ENCODE assay signal across 8 mouse cellular contexts in the genomic region with DNA sequence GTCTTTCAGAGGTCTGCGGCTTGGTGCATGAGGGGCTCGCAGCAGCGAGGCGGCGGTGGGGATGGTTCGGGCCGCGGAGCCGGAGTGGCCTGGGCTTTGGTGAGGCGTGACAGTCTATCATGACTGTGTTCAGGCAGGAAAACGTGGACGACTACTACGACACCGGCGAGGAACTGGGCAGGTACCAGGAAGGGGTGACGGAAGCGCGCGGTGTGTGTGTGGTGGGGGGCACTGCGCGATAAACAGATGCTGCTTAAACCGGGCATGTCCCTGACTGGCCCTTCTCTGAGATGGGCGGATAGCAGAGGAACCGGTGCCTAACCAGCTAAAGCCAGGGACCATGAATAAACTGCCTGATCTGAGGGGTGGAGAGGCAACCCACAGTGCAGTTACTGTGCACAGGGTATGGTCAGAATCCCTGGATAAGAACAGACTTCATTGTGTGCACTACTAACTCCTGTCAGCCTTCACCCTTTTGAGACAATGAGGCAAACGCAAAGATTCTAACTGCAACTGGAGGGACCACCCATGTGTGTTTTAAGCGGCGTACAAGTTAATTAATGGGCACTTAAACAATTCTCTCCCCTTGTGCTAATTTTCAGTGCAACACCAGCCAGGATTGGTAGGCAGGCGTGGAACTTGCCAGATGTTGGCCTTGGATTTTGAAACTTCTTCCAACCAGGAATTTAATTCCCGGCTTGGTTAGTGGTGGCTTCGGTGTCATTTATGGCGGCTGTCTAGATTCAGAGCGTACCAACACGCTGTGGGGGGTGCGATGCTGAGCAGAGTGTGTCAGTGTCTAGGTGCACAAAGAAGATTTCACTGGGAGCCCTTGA. TPM values are rescaled to one million over a fixed set of nuclear protein-coding genes. Genes with fewer than 3 reads are reported as not detected.
DNase-seq lines count a peak whose midpoint lies in the region; ATAC-seq and TF ChIP-seq lines count a peak whose summit lies in the region.

No protein-coding gene starts in this region.

- H3K4me3 ChIP-seq in forebrain, embryonic 16.5 days (replicated peaks; ENCODE audit: low read length): peak overlapping the region; percentile 64
- H3K4me3 ChIP-seq in hindbrain, embryonic 16.5 days (ENCODE audit: low read length): peak overlapping the region; percentile 92
- H3K4me3 ChIP-seq in limb, embryonic 14.5 days (replicated peaks; ENCODE audit: low read length): peak overlapping the region; percentile 84
- peak overlapping the region; percentile 90 for H3K4me3 ChIP-seq in midbrain, embryonic 13.5 days (replicated peaks)
- peak overlapping the region; percentile 70 for H3K4me3 ChIP-seq in thymus, adult 2 months (ENCODE audit: control insufficient read depth, insufficient read depth, low read length)

- H3K9ac ChIP-seq in forebrain, embryonic 16.5 days (replicated peaks; ENCODE audit: low read depth, low read length): peak overlapping the region; percentile 98
- peak overlapping the region; percentile 96 for H3K9ac ChIP-seq in hindbrain, embryonic 16.5 days (ENCODE audit: low read depth, low read length)
- H3K9ac ChIP-seq in limb, embryonic 14.5 days (ENCODE audit: low read depth, low read length, severe bottlenecking): peak overlapping the region; percentile 89
- H3K9ac ChIP-seq in midbrain, embryonic 13.5 days (replicated peaks): peak overlapping the region; percentile 95

- peak; percentile 36 for DNase-seq in kidney, adult 11 months
- no peak for DNase-seq in kidney, adult 8-10 months
- DNase-seq in brain, embryonic 14.5 days (ENCODE audit: low read depth): peak; percentile 77
- peak; percentile 34 for DNase-seq in limb, embryonic 14.5 days (ENCODE audit: low spot score)
- peak; percentile 55 for DNase-seq in thymus, adult 2 months

- ATAC-seq in forebrain, embryonic 16.5 days: peak; percentile 43
- peak; percentile 71 for ATAC-seq in hindbrain, embryonic 16.5 days
- peak; percentile 23 for ATAC-seq in limb, embryonic 14.5 days (ENCODE audit: low FRiP score, low read depth)
- peak; percentile 72 for ATAC-seq in midbrain, embryonic 13.5 days

- peak overlapping the region; percentile 72 for H3K4me2 ChIP-seq in forebrain, embryonic 16.5 days (ENCODE audit: low read length)
- peak overlapping the region; percentile 67 for H3K4me2 ChIP-seq in hindbrain, embryonic 16.5 days (ENCODE audit: low read length)
- peak overlapping the region; percentile 80 for H3K4me2 ChIP-seq in limb, embryonic 14.5 days (replicated peaks; ENCODE audit: low read depth, low read length, severe bottlenecking)
- peak overlapping the region; percentile 70 for H3K4me2 ChIP-seq in midbrain, embryonic 13.5 days (replicated peaks)

- peak overlapping the region; percentile 96 for H3K27ac ChIP-seq in forebrain, embryonic 16.5 days (ENCODE audit: low read length)
- H3K27ac ChIP-seq in hindbrain, embryonic 16.5 days (ENCODE audit: low read depth, low read length): peak overlapping the region; percentile 97
- peak overlapping the region; percentile 63 for H3K27ac ChIP-seq in limb, embryonic 14.5 days (replicated peaks; ENCODE audit: low read depth, low read length)
- H3K27ac ChIP-seq in midbrain, embryonic 13.5 days: peak overlapping the region; percentile 96
- peak overlapping the region; percentile 60 for H3K27ac ChIP-seq in thymus, adult 2 months (ENCODE audit: control insufficient read depth, insufficient read depth, low read length)

- 2% methylated on average over 34 of the region's 34 CpGs for WGBS in forebrain, embryonic 16.5 days
- WGBS in hindbrain, embryonic 16.5 days: 2% methylated on average over 34 of the region's 34 CpGs
- 8% methylated on average over 34 of the region's 34 CpGs for WGBS in limb, embryonic 14.5 days
- 5% methylated on average over 34 of the region's 34 CpGs for WGBS in midbrain, embryonic 13.5 days
- 24% methylated on average over 34 of the region's 34 CpGs for WGBS in thymus, adult 2 months

- H3K4me1 ChIP-seq in forebrain, embryonic 16.5 days (replicated peaks; ENCODE audit: control insufficient read depth, insufficient read depth, low read length): peaks cover 19% of the 10 kb centered on the region
- peaks cover 11% of the 10 kb centered on the region for H3K4me1 ChIP-seq in hindbrain, embryonic 16.5 days (ENCODE audit: control insufficient read depth, insufficient read depth, low read depth, low read length)
- peaks cover 10% of the 10 kb centered on the region for H3K4me1 ChIP-seq in limb, embryonic 14.5 days (ENCODE audit: control insufficient read depth, insufficient read depth, low read length)
- H3K4me1 ChIP-seq in midbrain, embryonic 13.5 days (replicated peaks): peaks cover 39% of the 10 kb centered on the region
- peaks cover 20% of the 10 kb centered on the region for H3K4me1 ChIP-seq in thymus, adult 2 months (replicated peaks; ENCODE audit: control insufficient read depth, insufficient read depth, low read length)

- H3K9me3 ChIP-seq in forebrain, embryonic 16.5 days (ENCODE audit: control insufficient read depth, low read length): no peaks in the 10 kb centered on the region
- no peaks in the 10 kb centered on the region for H3K9me3 ChIP-seq in hindbrain, embryonic 16.5 days (ENCODE audit: control insufficient read depth, low read length)
- no peaks in the 10 kb centered on the region for H3K9me3 ChIP-seq in limb, embryonic 14.5 days (ENCODE audit: control insufficient read depth, low read length)
- H3K9me3 ChIP-seq in midbrain, embryonic 13.5 days: no peaks in the 10 kb centered on the region

- no peaks in the 10 kb centered on the region for H3K36me3 ChIP-seq in forebrain, embryonic 16.5 days (ENCODE audit: control insufficient read depth, insufficient read depth)
- 0 out of 2 replicates have a peak, but pooled peaks cover 2% of the 10 kb centered on the region for H3K36me3 ChIP-seq in hindbrain, embryonic 16.5 days (ENCODE audit: control insufficient read depth, insufficient read depth, low read length)
- H3K36me3 ChIP-seq in limb, embryonic 14.5 days (ENCODE audit: control insufficient read depth, insufficient read depth, low read length): peaks cover 4% of the 10 kb centered on the region; the same call in 1 of the 2 replicates
- peaks cover 22% of the 10 kb centered on the region for H3K36me3 ChIP-seq in midbrain, embryonic 13.5 days
- no peaks in the 10 kb centered on the region for H3K36me3 ChIP-seq in thymus, adult 2 months (ENCODE audit: control insufficient read depth, insufficient read depth, low read length)

- no peak for TF ChIP-seq POLR2A in brain, embryonic 14.5 days (IDR thresholded peaks at IDR 0.05; ENCODE audit: borderline replicate concordance, extremely low read depth, insufficient read depth, insufficient read length, poor library complexity, severe bottlenecking)
- no peak for TF ChIP-seq POLR2A in limb, embryonic 14.5 days (IDR thresholded peaks at IDR 0.05; ENCODE audit: borderline replicate concordance, extremely low read depth, insufficient read depth, insufficient read length)
- peak; percentile 35; the same call in 1 of the 2 replicates for TF ChIP-seq POLR2A in thymus, adult 2 months (IDR thresholded peaks at IDR 0.05; ENCODE audit: control insufficient read depth, extremely low read depth, insufficient read depth, low read length, poor library complexity)

- H3K27me3 ChIP-seq in forebrain, embryonic 16.5 days (replicated peaks; ENCODE audit: control insufficient read depth, insufficient read depth, low read length): no peaks in the 10 kb centered on the region
- H3K27me3 ChIP-seq in hindbrain, embryonic 16.5 days (replicated peaks; ENCODE audit: control insufficient read depth, insufficient read depth, low read length): no peaks in the 10 kb centered on the region
- no peaks in the 10 kb centered on the region for H3K27me3 ChIP-seq in limb, embryonic 14.5 days (ENCODE audit: control insufficient read depth, insufficient read depth, low read length)
- no peaks in the 10 kb centered on the region for H3K27me3 ChIP-seq in midbrain, embryonic 13.5 days
- no peaks in the 10 kb centered on the region for H3K27me3 ChIP-seq in thymus, adult 2 months (ENCODE audit: control insufficient read depth, insufficient read depth, low read length)

- TF ChIP-seq CTCF in brain, embryonic 14.5 days (IDR thresholded peaks at IDR 0.05; ENCODE audit: borderline replicate concordance, extremely low read depth, insufficient read depth, insufficient read length): no peak
- no peak for TF ChIP-seq CTCF in thymus, adult 2 months (IDR thresholded peaks at IDR 0.05; ENCODE audit: borderline replicate concordance, control insufficient read depth, extremely low read depth, insufficient read depth, low read length, poor library complexity)

RNA-seq across cellular contexts. Expression of a gene that starts 0.9 kb away (rescaled TPM):
- 107 and 112 TPM in 2 replicates for polyA plus RNA-seq in brain, embryonic 14.5 days (2012; rRNA removed)
- 59.8 and 61.4 TPM in 2 replicates for polyA plus RNA-seq in forebrain, embryonic 16.5 days (2015; fragmentation: Nextera tagmentation; extraction: Ambion mirVana)
- polyA plus RNA-seq in hindbrain, embryonic 16.5 days (2015; fragmentation: Nextera tagmentation; extraction: Ambion mirVana): 33.2 and 39.4 TPM in 2 replicates
- 39.9 and 51.3 TPM in 2 replicates for polyA plus RNA-seq in limb, embryonic 14.5 days (2012; rRNA removed)
- 19.5 and 23.0 TPM in 2 replicates for polyA plus RNA-seq in limb, embryonic 14.5 days (2014; fragmentation: Nextera tagmentation; extraction: Ambion mirVana)
- polyA plus RNA-seq in midbrain, embryonic 13.5 days (2015; fragmentation: Nextera tagmentation; extraction: Ambion mirVana): 35.1 and 38.4 TPM in 2 replicates
- 45.2 and 72.4 TPM in 2 replicates for polyA plus RNA-seq in thymus, adult 2 months (2012; rRNA removed)

Comparison
In these comparisons a context has a peak if more than half of its experiments do, and no peak if none do; other contexts are left out.
1. DNase-seq: peak in kidney, adult 11 months (single experiment), brain, embryonic 14.5 days (single experiment), limb, embryonic 14.5 days (single experiment) and thymus, adult 2 months (single experiment); none in kidney, adult 8-10 months (0 of 2).
2. Peak in every context shown above with its lines, with median percentiles within 50 percentile points of each other: ATAC-seq, H3K27ac ChIP-seq, H3K4me2 ChIP-seq, H3K4me3 ChIP-seq and H3K9ac ChIP-seq.